Mouse (Mus musculus): ENCODE results near the gene Fuk.
A peak's percentile ranks its signal among the peaks of the same experiment; 100 is the strongest.
"Not testable (repeated sequence)": the region's sequence is repeated elsewhere in the genome, so short reads cannot be mapped to it uniquely, and the experiment has no call there.

Fuk gene

GRCm38 (mm10) chr8:110901839-110902578 is at the start of gene Fuk:
TSS of gene Fuk (minus strand) at chr8:110902488.
- DNase-seq (ENCODE audit: low read depth, low spot score) = peak; percentile 65

- DNase-seq (ENCODE audit: low read depth, low spot score) = peak; percentile 34
These were observed 47.8 kb upstream of the Fuk start for GRCm38 (mm10) chr8:110950065-110950484.

- DNase-seq (ENCODE audit: low read depth, low spot score) = no peak
These were observed 43.4 kb upstream of the Fuk start for GRCm38 (mm10) chr8:110945716-110946115.

- DNase-seq (ENCODE audit: low read depth, low spot score) = no peak
These were observed 42.1 kb upstream of the Fuk start for GRCm38 (mm10) chr8:110944276-110944876.

- DNase-seq (ENCODE audit: low read depth, low spot score) = no peak
These were observed 39.2 kb upstream of the Fuk start for GRCm38 (mm10) chr8:110941453-110941948.

GRCm38 (mm10) chr8:110940682-110941452 is 38.6 kb upstream of the Fuk start:
- DNase-seq (ENCODE audit: low read depth, low spot score) = no peak

- no peak for DNase-seq (ENCODE audit: low read depth, low spot score)
These were observed 36.7 kb upstream of the Fuk start for GRCm38 (mm10) chr8:110938882-110939589.

- DNase-seq (ENCODE audit: low read depth, low spot score) = no peak
These were observed 33.9 kb upstream of the Fuk start for GRCm38 (mm10) chr8:110936217-110936616.

- no peak for DNase-seq (ENCODE audit: low read depth, low spot score)
These were observed 31.0 kb upstream of the Fuk start for GRCm38 (mm10) chr8:110933272-110933671.

- DNase-seq (ENCODE audit: low read depth, low spot score) = no peak
These were observed 30.2 kb upstream of the Fuk start for GRCm38 (mm10) chr8:110932444-110932843.

- no peak for DNase-seq (ENCODE audit: low read depth, low spot score)
These were observed 29.1 kb upstream of the Fuk start for GRCm38 (mm10) chr8:110931176-110931939.

GRCm38 (mm10) chr8:110929672-110930071 is 27.4 kb upstream of the Fuk start:
- not testable (repeated sequence) for DNase-seq (ENCODE audit: low read depth, low spot score)

- no peak for DNase-seq (ENCODE audit: low read depth, low spot score)
These were observed 26.8 kb upstream of the Fuk start for GRCm38 (mm10) chr8:110929066-110929465.

- DNase-seq (ENCODE audit: low read depth, low spot score) = no peak
These were observed 26.1 kb upstream of the Fuk start for GRCm38 (mm10) chr8:110928435-110928834.

- no peak for DNase-seq (ENCODE audit: low read depth, low spot score)
These were observed 24.4 kb upstream of the Fuk start for GRCm38 (mm10) chr8:110926690-110927089.

GRCm38 (mm10) chr8:110925691-110926140 is 23.4 kb upstream of the Fuk start:
- no peak for DNase-seq (ENCODE audit: low read depth, low spot score)

GRCm38 (mm10) chr8:110921492-110922230 is 19.4 kb upstream of the Fuk start:
- no peak for DNase-seq (ENCODE audit: low read depth, low spot score)

GRCm38 (mm10) chr8:110920773-110921277 is 18.5 kb upstream of the Fuk start:
- no peak for DNase-seq (ENCODE audit: low read depth, low spot score)

GRCm38 (mm10) chr8:110920032-110920772 is 17.9 kb upstream of the Fuk start:
- DNase-seq (ENCODE audit: low read depth, low spot score) = peak; percentile 33
